Mouse (Mus musculus): ENCODE measurements at regions not wholly inside any gene's neighbourhood (a gene's known extent, or its start where the extent isn't known, plus 50 kb on each side); places are given as distances from the start of the nearest gene placed in this dataset.
A peak's percentile ranks its signal among the peaks of the same experiment; 100 is the strongest.

- DNase-seq (ENCODE audit: low spot score): no peak
Measured at GRCm38 (mm10) chrX:130932390-130932789, 1182.8 kb downstream of the Diaph2 start.

- no peak for DNase-seq (ENCODE audit: low spot score)
Measured at GRCm38 (mm10) chrX:130938723-130939122, 1189.2 kb downstream of the Diaph2 start.

- DNase-seq (ENCODE audit: low spot score): peak; percentile 0
Measured at GRCm38 (mm10) chrX:130944531-130944930, 1195.0 kb downstream of the Diaph2 start.
